Mouse (Mus musculus) spleen, postnatal 14 days (tissue): Measurements from ENCODE around the gene Ddx27.
"Not testable (repeated sequence)": the region's sequence is repeated elsewhere in the genome, so short reads cannot be mapped to it uniquely, and the experiment has no call there.

Experiments
- DNase-seq, 2 experiments: peaks; one replicate each; pipeline ENCODE4 v3.0.0; 2021 to 2022; ENCODE audit warnings: low spot score in 2 of 2

Gene Ddx27

DNA sequence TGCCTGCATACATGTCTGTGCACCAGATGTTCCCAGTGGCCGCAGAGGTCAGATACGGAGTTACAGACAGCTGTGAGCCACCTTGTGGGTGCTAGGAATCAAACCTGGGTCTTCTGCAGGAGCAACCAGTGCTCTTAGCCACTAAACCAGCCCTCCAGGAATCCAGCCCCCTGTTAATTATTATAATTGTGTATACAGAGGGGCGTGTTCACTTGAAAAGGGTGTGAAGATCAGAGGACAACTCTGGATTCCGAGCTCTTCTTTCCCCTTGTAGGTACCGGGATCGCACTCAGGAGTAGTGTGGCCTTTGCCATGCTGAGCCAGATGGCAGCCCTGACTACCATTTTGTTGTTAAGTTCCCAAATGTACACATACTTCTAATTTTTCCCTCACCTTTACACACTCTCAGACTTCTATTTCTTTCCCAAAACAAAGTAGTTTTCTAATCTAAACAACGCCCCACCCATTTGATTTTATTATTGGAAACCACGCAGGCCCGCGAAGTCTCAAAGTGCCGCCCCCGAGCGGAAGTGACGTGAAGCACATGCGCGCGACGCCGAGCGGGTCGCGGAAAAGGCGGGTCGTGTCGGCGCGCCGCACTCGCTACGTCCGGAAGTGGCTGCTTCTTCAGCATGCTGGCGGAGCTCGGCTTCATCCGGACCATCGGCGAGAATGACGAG is at the start of gene Ddx27:
TSS of gene Ddx27 (plus strand) at position 492 of the 680 bp plus-strand sequence.
- DNase-seq: peak; percentile 85 to 91

DNA sequence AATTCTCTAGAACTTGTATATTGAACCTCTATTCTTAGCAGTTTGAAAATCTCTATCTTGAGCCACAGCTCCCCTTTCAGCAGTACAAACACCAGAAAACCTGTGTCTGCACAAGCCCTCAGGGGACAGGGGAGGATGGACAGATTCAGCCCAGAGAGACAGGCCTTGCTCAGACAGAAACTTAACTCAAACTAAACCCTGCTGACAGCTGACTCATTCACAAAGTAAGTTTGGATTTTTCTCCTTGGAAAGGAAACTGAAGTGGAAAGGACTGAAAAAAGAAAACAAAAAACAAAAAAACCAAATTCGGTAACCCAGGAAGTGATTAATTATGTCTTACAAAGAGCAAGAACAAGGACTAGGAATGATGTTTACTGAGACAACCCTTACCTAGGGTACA is 41.8 kb upstream of the Ddx27 start:
- DNase-seq: no peak

DNA sequence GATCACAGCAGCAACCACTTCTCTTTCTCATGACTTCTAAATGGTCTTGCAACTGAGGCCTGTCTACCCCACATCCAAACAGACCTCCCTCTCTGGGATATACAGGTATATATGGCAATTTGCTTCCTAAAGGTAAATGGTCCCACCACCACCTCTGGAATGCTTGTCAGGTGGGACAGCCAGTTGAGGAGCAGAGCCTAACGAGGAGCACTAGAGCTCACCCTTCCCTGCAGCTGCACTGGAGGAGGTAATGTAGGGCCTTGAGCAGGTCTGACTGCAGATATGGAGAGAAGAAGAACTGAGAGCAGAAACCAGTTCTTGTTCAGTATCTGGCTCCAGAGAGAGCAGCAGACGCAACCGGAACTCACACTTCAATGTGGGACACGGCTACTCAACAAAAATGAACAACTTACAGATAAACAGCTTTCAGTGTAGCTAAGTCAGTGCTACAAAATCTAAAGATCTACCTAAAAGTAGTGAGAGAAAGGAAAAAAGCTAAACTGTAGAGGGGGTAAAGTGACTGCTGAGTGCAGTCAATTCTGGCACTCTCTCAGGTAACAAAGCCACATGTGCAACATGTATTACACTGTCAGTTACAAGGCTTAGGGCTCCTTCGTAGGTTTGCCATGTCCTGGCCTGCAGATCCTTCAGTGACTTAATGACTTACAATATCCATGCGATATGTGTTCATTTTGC is 40.7 kb upstream of the Ddx27 start:
- no peak for DNase-seq

DNA sequence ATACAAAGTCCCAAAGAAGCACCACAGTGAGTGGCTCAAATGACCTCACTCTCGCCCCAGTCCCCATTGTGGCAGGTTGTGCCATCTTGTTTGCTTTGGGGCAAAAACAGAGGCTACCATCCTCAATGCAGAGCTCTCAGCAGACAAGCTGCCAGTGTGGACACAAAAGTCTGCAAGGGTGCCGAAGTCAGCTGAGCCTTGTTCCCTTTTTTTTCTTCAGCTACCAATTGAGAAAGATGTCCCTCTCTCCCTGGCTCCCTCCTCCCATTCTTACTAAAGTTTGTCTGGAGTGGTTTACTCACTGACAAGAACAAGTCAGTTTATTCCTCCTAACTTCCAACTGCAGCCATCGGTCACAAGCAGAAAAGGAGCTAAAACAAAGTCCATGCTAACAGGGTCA is 38.6 kb upstream of the Ddx27 start:
- DNase-seq: no peak

DNA sequence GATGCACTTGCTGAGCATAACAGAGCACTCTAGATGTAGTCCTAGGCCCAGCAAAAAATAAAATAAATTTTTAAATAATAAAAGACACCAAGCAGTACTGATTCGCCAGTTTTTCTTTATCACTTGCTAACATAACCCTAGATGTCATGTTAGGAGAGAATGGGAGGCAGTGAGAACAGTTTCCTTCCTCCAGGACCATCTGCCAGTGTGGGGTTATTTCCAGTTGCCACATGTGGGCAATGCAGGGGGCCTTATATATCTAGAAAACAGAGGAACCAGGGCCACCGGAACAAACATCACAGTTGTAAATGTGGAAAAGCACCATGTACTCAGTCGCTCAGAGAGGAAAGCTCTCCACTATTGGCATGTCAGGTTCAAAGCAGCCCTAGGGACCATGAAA is 37.5 kb upstream of the Ddx27 start:
- no peak for DNase-seq

DNA sequence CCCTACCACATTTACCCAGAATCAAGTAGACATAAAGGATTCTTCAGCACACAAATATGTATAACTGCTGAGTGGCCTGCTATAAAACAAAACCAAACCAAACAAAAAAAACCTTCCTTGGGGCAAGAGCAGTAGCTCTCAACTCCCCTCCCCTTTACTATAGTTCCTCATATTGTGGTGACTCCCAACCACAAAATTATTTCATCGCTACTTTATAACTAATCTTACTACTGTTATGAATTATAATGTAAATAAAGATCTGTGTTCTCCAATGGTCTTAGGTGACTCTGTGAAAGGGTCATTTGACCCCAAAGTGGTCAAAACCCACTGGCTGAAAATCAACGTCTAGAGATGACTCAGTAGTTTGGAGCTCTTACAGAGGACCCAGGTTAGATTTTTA is 34.8 kb upstream of the Ddx27 start:
- no peak for DNase-seq

DNA sequence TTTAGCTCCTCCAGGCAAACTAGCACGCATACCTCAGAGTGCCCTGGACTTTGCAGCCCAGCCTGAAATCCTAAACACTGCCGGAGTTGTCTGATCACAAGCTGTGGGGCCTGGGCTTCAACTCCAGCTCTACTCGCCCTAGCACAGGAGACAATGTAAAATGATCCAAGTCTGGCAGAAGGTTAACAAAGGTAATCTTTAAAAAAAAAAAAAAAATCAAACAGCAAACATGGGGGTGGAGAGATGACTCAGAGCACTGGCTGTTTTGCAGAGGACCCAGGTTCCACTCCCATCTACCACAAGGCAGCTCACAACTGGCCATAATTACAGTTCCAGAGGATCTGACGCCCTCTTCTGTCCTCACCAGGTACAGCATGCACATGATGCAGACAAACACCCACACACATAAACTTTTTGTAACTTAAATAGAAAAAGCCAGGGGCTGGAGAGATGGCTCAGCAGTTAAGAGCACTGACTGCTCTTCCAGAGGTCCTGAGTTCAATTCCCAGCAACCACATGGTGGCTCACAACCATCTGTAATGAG is 31.6 kb upstream of the Ddx27 start:
- DNase-seq: no peak

DNA sequence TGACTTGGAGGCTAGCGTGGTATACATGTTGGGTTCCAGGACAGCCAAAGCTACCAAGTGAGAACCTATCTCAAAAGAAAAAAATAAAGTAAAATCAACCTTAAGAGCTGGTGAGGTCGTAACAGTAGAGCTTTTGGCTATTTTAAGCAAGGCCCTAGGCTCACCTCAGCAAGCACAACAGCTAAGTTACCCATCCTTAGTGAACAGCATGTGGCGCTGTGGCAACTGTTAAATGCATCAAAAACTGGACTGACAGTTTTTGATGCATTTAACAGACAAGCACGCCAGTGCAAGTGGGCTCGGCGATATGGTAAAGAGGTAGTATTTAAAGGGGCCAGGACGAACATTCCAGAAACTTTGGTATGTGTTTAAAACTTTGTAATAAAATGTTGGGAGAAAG is 24.1 kb upstream of the Ddx27 start:
- no peak for DNase-seq

DNA sequence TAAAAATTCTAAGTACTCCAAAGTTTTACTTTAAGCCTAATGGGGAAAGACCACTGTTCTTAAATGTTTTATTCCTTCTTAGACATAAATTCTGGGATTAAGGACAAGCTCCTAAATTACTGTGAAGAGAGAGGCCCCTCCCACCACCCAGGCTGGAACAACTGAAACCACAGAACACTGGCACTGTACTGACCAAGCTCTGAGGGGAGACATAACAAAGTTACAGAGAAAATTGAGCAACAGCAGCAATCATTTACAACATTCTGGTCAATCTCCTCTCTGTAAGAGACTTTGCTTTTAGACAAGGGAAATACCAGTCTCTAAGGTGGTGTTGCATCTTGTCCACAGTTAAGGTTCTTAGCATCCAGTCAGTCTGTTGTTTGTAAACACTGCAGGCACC is 23.0 kb upstream of the Ddx27 start:
- DNase-seq: no peak

DNA sequence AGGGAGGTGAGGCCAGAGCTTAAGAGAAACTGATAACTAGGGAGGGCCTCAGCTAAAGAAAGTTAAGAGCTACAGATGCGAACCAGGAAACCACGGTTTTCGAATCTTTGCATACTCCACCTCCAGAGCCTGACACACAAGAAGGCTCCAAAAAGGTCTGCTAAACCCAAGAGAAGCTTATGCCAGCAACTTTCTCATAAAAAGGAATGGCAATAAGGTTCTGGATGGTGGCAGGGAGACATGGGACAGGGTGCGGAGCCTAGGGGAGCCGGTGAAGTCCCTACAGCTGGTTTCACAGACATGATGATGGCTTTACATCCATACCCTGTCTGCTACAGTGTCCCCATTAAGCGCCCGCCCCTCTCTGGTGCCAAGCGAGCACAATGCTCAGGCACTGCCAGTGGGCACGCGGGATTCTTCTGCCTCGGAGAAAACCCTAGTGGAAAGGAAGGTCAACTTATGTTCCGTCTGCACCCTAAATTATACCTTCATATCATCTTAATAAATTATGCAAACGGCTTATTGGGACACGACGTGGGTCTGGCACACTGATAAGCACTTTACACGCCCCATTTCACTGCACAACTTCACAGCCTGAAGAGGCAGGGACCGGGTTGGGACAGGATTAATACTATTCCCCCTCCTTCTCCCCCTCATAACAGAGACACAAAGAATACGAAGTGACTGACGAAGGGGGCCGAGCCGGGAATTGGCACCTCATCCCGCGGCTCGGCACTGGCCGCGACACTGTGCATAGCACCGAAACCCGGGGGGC is 19.8 kb upstream of the Ddx27 start:
- DNase-seq: peak; percentile 13 to 21

DNA sequence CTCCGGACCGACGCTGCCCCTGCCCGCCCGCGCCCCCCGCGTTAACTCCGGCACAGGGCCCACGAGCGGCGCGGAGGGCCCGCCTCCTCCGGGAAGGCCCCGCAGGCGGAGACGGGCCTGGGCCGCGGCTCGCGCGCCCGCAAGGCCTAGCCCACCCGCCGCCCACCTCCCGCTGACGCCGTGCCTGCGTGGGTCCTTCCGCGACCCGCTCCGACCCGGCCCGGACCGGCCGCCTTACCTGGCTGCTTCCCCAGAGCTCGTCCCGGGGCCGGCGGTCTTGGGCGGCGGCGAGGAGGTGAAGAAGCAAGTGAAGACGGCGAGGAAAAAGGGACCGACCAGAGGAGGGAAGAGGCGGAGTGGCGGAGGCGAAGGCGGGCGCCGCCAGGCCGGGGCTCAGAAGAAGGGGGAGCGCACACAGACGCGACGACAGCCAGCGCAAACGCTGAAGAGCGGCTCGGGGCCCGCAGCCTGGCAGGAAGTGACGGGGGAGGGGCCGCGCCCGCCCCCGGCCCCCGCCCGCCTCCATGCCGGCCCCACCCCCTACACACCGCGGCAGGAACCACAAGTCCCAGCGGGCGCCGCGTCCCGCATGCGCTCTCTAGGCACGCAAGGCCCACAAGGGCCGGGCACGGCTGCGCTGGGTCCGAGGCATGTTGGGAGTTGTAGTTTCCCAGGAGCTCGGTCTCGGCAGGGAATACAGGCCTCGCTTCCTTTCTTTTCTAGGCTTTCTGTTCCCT is 19.0 kb upstream of the Ddx27 start, which contains the start of gene Stau1:
TSS of gene Stau1 (minus strand) at position 504 of the 737 bp plus-strand sequence.
- peak; percentile 88 to 92 for DNase-seq

DNA sequence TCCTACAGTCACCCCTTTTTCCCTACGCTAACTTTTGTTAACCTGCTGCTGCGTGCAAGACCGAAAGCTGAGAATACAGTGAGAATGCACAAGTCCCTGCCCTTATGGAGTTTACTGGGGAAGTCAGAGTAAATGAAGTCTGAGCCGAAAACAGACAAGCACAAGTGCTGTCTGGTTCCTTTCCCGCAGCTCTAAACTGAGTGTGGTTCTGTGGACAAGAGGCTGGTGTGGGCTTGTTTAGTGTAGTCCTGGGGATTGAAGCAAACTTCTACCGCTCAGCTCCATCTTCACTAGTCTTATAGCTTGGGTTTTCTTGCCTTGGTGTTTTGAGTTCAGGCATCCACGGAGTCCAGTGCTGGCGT is 18.5 kb upstream of the Ddx27 start:
- no peak for DNase-seq

DNA sequence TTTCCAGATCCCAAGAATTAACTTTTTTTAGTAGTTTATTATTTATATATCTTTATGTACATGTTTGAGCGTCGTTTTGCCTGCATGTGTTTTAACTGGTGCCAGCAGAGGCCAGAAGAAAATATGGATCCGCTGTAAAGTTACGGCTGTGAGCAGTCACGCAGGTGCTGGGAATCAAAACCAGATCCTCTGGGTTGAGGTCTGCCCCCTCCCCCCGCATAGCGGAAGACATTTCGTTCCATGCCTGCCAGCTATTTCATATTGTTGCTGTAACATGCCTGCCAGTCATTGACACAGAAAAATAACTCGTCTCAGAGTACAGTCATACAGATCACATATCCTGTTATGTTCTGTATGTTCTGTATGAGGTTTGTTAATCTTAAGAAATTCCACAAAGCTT is 13.5 kb upstream of the Ddx27 start:
- no peak for DNase-seq

DNA sequence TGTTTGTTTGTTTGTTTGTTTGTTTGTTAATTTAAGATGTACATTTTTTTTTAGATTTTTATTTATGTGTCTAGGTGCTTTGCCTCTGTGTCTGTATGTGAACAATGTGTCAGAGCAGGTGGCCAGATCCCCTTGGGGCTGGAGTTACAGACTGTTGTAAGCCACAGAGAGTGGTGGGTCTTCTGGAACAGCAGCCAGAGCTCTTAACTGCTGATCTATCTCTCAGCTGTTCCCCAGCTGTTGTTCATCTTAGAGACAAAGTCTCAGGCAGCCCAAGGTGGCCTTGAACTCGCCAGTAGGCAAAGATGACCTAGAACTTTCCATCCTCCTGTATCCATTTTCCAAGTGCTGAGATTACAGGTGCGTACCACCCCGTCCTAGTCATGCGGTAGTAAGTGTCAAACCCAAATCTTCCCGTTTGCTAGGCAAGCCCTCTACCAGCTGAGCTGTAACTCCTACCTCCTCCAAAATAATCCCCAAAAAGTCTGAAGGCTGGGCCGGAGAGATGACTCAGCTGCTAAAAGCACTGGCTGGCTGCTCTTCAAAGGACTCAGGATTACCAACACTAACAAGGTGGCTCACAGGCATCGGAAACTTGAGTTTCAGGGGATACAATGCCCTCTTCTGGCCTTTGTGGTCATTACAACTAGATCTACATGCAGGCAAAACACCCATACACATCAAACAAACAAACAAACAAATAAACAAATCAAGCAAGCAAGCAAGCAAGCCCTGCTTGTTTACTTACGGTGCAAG is 10.7 kb upstream of the Ddx27 start:
- peak in 1 of 2 experiments; percentile 58 for DNase-seq

DNA sequence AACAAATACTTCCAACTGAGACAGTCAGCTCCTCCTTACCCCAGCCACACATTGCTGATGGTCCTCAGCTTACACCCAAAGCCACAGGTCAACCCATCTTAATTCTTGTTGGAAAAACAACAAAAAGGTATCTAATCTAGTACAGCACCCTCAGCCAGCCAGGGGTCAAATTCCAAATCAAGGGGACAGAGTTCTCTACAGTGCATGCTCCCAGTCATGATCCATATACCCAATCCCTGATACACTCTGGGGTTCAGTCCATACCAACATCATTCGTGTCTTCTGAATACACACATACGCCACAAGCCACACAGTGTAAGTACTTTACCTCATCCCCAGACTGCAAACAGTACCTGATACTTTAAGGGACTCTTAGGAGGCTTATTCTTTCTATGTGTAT is 8.6 kb upstream of the Ddx27 start:
- DNase-seq: no peak

DNA sequence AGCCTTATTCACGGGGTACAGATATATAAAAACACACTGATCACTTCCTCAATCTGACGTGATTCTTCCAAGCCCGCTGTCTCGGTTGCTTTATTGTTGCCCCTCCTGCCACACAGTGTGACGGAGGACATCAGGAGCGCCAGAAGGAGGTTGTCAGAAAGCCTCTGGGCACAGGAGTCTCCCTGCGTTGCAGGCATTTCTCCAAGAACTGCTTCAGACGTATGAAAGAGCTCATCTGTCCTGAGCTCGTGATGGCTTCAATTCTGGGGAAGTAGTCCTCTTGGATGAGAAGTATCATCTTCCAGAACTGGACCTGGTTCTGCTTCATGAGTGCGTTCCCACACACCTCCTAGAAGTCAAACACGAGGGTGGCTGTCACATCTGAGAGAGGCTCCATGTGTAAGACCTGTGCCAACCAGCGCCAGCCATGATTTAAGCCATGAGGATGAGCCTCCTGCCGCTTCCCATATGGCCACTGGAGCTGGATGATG is 7.9 kb upstream of the Ddx27 start:
- DNase-seq: no peak

DNA sequence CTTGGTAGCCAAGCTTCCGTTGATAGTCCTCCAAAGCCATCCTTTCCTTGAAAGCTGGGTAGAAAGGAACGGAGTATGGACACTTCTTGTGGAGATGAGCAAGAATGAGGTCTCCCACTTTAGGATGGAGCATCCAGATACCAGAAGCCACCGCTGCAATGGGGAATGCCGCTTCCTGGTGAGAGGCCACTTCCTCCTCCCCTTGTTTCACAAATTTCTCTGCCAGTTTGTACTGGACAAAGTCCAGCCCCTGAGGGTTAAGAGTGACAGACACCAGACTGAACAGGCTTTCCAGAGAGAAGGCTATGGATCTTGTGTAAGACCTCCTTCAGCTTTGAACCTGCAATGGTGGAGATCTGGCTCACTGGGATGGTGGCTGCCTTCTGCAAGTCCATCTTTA is 7.4 kb upstream of the Ddx27 start:
- DNase-seq: not testable (repeated sequence)

DNA sequence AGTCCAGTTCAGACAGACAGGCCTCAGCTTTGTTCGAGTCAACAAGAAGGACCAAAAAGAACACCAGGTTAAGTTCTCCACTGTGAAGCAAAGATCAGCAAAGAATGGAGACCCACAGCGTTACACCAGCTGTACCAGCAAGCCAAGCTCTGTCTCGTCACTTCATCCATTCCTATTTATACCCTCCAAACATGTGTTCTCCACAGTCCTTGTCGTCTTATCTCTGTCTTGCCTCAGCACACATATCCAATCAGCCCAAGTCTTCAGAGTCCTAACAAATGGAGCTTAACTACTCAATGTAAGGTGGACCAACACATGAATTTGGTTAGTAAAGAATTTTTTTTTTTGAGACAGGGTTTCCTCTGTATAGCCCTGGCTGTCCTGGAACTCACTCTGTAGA is 5.5 kb upstream of the Ddx27 start:
- no peak for DNase-seq

DNA sequence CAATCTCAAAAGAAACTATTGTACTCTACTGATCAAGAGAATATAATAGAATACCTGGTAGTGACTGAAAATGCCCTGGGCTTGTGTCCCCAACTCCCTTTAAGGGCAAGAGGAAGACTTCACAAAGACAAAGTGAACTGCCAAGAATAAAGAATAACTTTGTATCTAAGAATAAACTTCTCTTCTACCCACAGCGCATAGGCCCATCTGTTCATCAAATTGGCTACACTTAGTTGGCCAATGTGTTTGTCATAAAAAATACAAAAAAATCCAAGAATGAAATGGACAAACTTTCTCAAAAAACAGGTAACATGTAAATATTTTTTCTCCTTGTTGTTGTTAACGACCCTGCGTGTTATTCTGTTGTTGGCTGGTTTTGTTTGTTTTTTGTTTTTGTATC is 4.4 kb upstream of the Ddx27 start:
- DNase-seq: no peak

DNA sequence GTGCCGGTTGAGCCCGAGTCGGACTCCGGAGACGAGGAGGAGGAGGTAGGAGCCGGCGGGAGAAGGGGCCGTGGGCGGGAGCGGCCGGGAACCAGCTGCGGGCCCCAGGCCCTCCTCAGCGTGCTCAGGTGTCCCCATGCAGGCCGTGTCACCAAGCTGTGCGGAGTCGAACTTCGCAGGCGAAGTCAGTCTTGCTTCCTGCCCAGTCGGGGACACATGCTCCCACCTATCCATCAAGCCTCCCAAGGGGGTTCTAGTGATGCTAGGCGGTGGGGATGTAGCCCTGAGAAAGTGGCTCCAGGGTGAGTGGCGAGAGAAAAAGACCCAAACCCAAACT is 357 bp downstream of the Ddx27 start:
- DNase-seq: no peak

DNA sequence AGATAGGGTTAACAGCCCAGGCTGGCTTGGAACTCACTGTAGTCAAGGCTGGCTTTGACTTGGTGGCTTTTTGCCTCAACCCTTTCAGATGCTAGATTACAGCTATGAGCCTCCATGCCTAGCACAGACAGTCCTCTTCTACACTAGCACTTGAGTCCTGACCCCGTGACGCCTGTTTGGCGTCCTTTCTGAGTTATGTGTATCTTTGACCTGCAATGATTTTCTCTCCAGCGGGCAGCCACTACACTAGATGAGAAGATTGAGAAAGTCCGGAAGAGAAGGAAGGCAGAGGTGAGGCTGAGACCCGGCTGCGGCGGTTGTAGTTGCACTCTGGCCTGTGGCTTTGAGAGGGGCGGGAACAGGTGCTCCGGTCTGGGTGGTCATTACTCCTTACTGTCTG is 4.4 kb downstream of the Ddx27 start:
- DNase-seq: no peak
